Mouse (Mus musculus): ENCODE measurements at regions not wholly inside any gene's neighbourhood (a gene's known extent, or its start where the extent isn't known, plus 50 kb on each side); places are given as distances from the start of the nearest gene placed in this dataset.
A peak's percentile ranks its signal among the peaks of the same experiment; 100 is the strongest.

DNA sequence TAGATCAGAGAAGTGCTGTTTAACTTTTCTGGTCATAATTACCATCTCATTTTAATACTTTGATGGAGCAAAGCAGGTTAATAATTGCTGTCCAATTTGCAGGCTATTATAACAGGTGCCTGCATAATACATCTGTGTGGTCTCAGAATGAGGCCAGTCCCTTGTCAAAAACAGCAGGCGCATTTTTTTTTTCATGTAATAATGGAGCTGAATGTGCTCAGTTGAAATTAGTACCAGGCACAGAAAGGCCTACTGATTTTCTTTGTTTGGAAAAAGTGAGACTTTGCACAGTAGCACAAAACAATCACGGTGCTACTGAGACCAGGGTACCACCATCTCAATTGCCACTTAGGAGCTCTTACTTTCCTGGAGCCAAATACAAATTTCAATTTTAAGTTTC, 311.3 kb upstream of the Emcn start:
- H3K4me3 ChIP-seq (ENCODE audit: low read depth, low read length) = no peak overlapping the region
- no peaks in the 10 kb centered on the region for H3K36me3 ChIP-seq (ENCODE audit: control insufficient read depth, insufficient read depth, low read length)
- no peak overlapping the region for H3K27ac ChIP-seq (replicated peaks; ENCODE audit: low read depth, low read length)
- no peak overlapping the region for H3K4me2 ChIP-seq (ENCODE audit: low read depth, low read length)
- H3K9me3 ChIP-seq (ENCODE audit: control insufficient read depth, low read length) = no peaks in the 10 kb centered on the region
- WGBS = 60% methylated on average over 2 of the region's 2 CpGs
- no peak for ATAC-seq (ENCODE audit: low read depth)
- no peaks in the 10 kb centered on the region for H3K27me3 ChIP-seq (replicated peaks; ENCODE audit: control insufficient read depth, insufficient read depth, low read length)
- DNase-seq (ENCODE audit: low spot score) = peak; percentile 6
- no peaks in the 10 kb centered on the region for H3K4me1 ChIP-seq (ENCODE audit: control insufficient read depth, insufficient read depth, low read length)
- no peak overlapping the region for H3K9ac ChIP-seq (ENCODE audit: low read depth, low read length)

DNA sequence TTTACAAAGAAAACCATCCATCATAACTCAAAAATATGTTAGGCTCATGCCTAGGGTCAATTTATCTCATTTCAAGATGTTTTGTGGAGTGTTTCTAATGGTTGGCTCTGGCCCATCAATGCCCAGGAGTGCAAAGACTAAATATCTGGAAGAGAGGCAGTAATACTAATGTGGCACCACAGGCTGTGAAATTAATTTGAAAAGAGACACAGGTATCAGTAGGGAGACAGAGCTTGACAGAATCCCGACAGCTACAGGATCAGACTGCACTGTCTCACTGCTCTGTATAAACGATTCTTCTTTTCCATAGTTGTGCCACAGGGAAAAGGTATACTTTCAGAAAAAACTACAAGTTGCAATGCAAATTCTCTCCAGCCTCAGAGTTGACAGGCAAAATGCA, 308.1 kb upstream of the Emcn start:
- H3K36me3 ChIP-seq (ENCODE audit: control insufficient read depth, insufficient read depth, low read length) = no peaks in the 10 kb centered on the region
- no peak overlapping the region for H3K4me3 ChIP-seq (ENCODE audit: low read depth, low read length)
- H3K4me1 ChIP-seq (ENCODE audit: control insufficient read depth, insufficient read depth, low read length) = no peaks in the 10 kb centered on the region
- DNase-seq (ENCODE audit: low spot score) (no peak), ATAC-seq (ENCODE audit: low read depth) (no peak)
- H3K27ac ChIP-seq (replicated peaks; ENCODE audit: low read depth, low read length) = no peak overlapping the region
- H3K9ac ChIP-seq (ENCODE audit: low read depth, low read length) = no peak overlapping the region
- H3K9me3 ChIP-seq (ENCODE audit: control insufficient read depth, low read length) = no peaks in the 10 kb centered on the region
- 82% methylated on average over 2 of the region's 2 CpGs for WGBS
- H3K27me3 ChIP-seq (replicated peaks; ENCODE audit: control insufficient read depth, insufficient read depth, low read length) = no peaks in the 10 kb centered on the region
- H3K4me2 ChIP-seq (ENCODE audit: low read depth, low read length) = no peak overlapping the region

DNA sequence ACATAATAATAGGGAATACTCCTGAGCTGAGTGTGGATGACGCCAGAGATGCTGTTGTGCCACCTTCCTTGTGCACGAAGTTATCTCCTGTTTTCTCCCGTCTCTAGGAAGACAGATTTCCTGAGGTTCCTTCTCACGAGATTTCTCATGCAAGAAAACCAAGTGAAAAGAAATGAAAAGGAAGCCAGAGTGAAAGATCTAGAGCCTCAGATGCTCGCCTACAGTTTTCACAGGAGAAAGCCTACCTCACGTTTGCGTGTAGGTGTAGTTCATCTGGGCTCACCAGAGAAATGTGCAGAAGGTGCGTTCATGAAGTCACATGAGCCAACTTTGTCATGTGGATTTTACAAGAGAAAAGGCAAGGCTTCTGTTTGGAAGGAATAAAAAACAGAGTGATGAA, 301.2 kb upstream of the Emcn start:
- Histone ChIP-seq H3K4me2 (ENCODE audit: low read depth, low read length) (no peak overlapping the region), H3K36me3 (ENCODE audit: control insufficient read depth, insufficient read depth, low read length) (no peaks in the 10 kb centered on the region), H3K9me3 (ENCODE audit: control insufficient read depth, low read length) (no peaks in the 10 kb centered on the region), H3K9ac (ENCODE audit: low read depth, low read length) (no peak overlapping the region), H3K27ac (replicated peaks; ENCODE audit: low read depth, low read length) (no peak overlapping the region), H3K4me3 (ENCODE audit: low read depth, low read length) (no peak overlapping the region), H3K27me3 (replicated peaks; ENCODE audit: control insufficient read depth, insufficient read depth, low read length) (no peaks in the 10 kb centered on the region), H3K4me1 (ENCODE audit: control insufficient read depth, insufficient read depth, low read length) (no peaks in the 10 kb centered on the region)
- no peak for ATAC-seq (ENCODE audit: low read depth)
- no peak for DNase-seq (ENCODE audit: low spot score)
- 87% methylated on average over 8 of the region's 8 CpGs for WGBS

DNA sequence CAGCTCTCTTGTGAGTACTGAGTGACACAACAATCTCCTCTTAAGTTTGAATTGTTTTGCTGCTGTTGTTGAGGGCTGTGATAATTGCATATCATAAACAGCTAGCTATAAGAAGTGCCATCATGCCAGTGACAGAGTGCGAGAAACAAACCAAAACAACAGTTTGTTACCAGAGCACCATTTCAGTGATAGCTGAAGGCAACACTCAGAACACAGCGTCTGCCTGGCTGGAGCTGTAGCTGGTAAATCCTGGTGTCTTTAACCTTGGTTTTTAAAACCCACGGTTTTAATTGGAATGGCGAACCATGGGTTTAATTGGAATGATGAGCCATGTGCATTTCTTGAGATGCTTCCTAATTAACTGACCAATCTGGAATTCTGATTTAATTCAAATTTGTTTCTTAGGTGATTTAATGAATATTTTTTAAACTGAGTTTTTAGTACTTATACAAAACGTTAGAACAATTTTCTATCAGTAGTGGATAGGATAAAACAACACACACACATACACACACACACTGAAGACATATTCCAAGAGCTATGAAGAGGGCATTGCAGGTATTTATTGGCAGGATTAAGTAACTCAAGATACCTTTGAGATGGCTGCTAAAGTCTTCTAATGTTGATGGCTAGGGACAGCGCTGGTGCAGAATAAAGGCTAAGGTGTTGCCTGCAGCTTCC, 284.2 kb upstream of the Emcn start:
- 0 out of 2 replicates have a peak, but pooled peaks cover 3% of the 10 kb centered on the region for H3K9me3 ChIP-seq (ENCODE audit: control insufficient read depth, low read length)
- no peak overlapping the region for H3K27ac ChIP-seq (replicated peaks; ENCODE audit: low read depth, low read length)
- no peaks in the 10 kb centered on the region for H3K4me1 ChIP-seq (ENCODE audit: control insufficient read depth, insufficient read depth, low read length)
- no peak overlapping the region for H3K4me3 ChIP-seq (ENCODE audit: low read depth, low read length)
- ATAC-seq (ENCODE audit: low read depth) = no peak
- H3K27me3 ChIP-seq (replicated peaks; ENCODE audit: control insufficient read depth, insufficient read depth, low read length) = no peaks in the 10 kb centered on the region
- H3K4me2 ChIP-seq (ENCODE audit: low read depth, low read length) = no peak overlapping the region
- DNase-seq (ENCODE audit: low spot score) = no peak
- WGBS = 82% methylated on average over 6 of the region's 6 CpGs
- H3K36me3 ChIP-seq (ENCODE audit: control insufficient read depth, insufficient read depth, low read length) = no peaks in the 10 kb centered on the region
- no peak overlapping the region for H3K9ac ChIP-seq (ENCODE audit: low read depth, low read length)

DNA sequence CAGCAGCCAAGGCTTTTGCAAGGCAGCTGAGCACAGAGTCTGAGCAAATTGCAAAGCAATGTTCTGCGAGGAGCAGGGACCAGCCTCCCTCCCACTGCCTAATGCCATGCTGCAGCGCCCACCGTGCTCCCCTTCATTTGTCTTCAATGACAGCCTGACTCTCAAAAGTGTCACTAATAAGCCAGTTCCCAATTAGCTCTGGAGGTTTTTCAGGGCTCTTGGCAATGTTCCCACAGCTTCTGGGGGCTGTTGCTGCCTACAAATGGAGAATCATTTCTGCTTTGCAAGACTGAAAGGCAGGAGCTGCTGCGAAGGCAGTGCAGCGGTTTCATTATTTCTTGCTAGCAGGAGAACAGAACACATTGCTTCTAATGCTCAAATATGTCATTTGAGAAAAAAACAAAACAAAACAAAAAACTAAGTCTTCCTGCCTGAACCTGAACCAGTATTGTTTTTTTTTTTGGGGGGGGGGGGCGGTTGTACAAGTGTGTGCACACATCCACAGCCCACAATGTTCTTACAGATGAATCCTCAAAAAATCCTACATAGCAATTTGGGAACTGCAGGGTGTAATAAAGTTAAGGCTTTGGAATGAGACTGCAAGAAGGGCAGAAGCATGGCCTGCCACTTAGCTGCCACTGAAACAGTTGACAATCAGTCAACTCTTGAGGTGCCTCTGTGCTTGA, 283.5 kb upstream of the Emcn start:
- H3K4me3 ChIP-seq (ENCODE audit: low read depth, low read length) = no peak overlapping the region
- 49% methylated on average over 6 of the region's 6 CpGs for WGBS
- no peak overlapping the region for H3K4me2 ChIP-seq (ENCODE audit: low read depth, low read length)
- ATAC-seq (ENCODE audit: low read depth) (no peak), DNase-seq (ENCODE audit: low spot score) (peak; percentile 65)
- H3K36me3 ChIP-seq (ENCODE audit: control insufficient read depth, insufficient read depth, low read length) = no peaks in the 10 kb centered on the region
- no peaks in the 10 kb centered on the region for H3K4me1 ChIP-seq (ENCODE audit: control insufficient read depth, insufficient read depth, low read length)
- no peak overlapping the region for H3K27ac ChIP-seq (replicated peaks; ENCODE audit: low read depth, low read length)
- no peaks in the 10 kb centered on the region for H3K27me3 ChIP-seq (replicated peaks; ENCODE audit: control insufficient read depth, insufficient read depth, low read length)
- H3K9ac ChIP-seq (ENCODE audit: low read depth, low read length) = no peak overlapping the region
- H3K9me3 ChIP-seq (ENCODE audit: control insufficient read depth, low read length) = 0 out of 2 replicates have a peak, but pooled peaks cover 3% of the 10 kb centered on the region

DNA sequence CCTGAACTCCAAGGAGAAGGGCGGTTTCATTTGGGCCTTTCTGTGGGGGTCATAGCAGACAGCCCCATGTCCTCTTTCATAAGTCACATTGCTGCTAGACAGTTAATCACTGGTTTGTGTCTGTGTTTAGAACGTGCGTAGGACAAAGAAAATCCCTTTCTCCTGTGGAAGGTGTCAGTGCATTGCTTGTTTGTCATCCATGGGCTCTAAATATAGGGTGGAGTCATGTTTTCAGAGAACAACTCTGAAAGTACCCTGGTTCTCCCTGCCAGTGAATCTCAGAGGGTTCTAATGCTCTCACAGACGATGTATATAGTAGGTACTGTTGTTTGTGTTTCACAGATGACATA, 283.0 kb upstream of the Emcn start:
- H3K27ac ChIP-seq (replicated peaks; ENCODE audit: low read depth, low read length) = no peak overlapping the region
- H3K9me3 ChIP-seq (ENCODE audit: control insufficient read depth, low read length) = 0 out of 2 replicates have a peak, but pooled peaks cover 3% of the 10 kb centered on the region
- H3K9ac ChIP-seq (ENCODE audit: low read depth, low read length) = no peak overlapping the region
- H3K4me3 ChIP-seq (ENCODE audit: low read depth, low read length) = no peak overlapping the region
- WGBS = 81% methylated on average over 4 of the region's 4 CpGs
- H3K4me1 ChIP-seq (ENCODE audit: control insufficient read depth, insufficient read depth, low read length) = no peaks in the 10 kb centered on the region
- DNase-seq (ENCODE audit: low spot score) (no peak), ATAC-seq (ENCODE audit: low read depth) (no peak)
- H3K36me3 ChIP-seq (ENCODE audit: control insufficient read depth, insufficient read depth, low read length) = no peaks in the 10 kb centered on the region
- no peak overlapping the region for H3K4me2 ChIP-seq (ENCODE audit: low read depth, low read length)
- no peaks in the 10 kb centered on the region for H3K27me3 ChIP-seq (replicated peaks; ENCODE audit: control insufficient read depth, insufficient read depth, low read length)

DNA sequence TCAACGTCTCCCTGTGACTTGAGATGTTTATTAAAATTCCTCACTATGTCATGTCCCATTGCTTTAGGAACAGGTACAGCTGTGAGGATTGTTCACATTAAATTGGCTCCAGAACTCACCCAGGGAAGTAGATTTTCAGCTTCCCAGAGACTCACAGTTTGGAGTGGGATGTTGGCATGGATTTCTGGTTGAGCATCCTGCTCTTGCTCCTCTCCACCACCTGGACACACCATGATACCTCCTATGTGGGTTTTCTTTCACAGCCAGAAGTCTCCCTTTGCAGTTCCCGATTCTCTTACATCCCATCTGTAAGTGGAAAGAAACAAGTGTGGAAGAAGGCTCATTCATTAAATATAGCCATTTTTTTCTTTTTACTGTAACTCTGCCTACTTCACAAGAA, 278.8 kb upstream of the Emcn start:
- ATAC-seq (ENCODE audit: low read depth) = no peak
- WGBS = 63% methylated on average over 2 of the region's 2 CpGs

DNA sequence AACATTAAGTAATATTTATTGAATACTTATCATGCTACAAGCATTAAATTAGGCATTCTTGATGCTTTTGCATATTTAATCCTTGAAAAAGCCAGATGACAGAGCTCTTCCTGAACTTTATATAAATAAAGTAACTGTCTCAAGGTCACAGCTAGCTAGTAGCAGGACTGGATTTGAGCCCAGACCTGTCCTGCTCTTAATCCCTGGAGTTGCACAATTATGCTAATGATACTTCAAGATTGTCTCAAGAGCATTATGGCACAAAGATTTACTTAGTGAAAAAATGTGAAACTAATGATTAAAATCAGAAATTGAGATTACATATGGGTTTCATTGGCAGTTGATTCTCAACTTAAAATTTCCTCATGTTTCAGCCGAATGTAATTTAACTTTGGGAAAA, 273.5 kb upstream of the Emcn start:
- Histone ChIP-seq H3K36me3 (ENCODE audit: control insufficient read depth, insufficient read depth, low read length) (no peaks in the 10 kb centered on the region), H3K4me3 (ENCODE audit: low read depth, low read length) (no peak overlapping the region), H3K4me1 (ENCODE audit: control insufficient read depth, insufficient read depth, low read length) (no peaks in the 10 kb centered on the region), H3K4me2 (ENCODE audit: low read depth, low read length) (no peak overlapping the region), H3K9ac (ENCODE audit: low read depth, low read length) (no peak overlapping the region), H3K27ac (replicated peaks; ENCODE audit: low read depth, low read length) (no peak overlapping the region), H3K9me3 (ENCODE audit: control insufficient read depth, low read length) (0 out of 2 replicates have a peak, but pooled peaks cover 7% of the 10 kb centered on the region), H3K27me3 (replicated peaks; ENCODE audit: control insufficient read depth, insufficient read depth, low read length) (no peaks in the 10 kb centered on the region)
- WGBS = 39% methylated on average over 1 of the region's 1 CpGs
- ATAC-seq (ENCODE audit: low read depth) (no peak), DNase-seq (ENCODE audit: low spot score) (peak; percentile 85)

More for the DNA sequence above, 278.8 kb upstream of the Emcn start:
- Histone ChIP-seq H3K27me3 (replicated peaks; ENCODE audit: control insufficient read depth, insufficient read depth, low read length) (no peaks in the 10 kb centered on the region), H3K4me2 (ENCODE audit: low read depth, low read length) (no peak overlapping the region), H3K9ac (ENCODE audit: low read depth, low read length) (no peak overlapping the region), H3K36me3 (ENCODE audit: control insufficient read depth, insufficient read depth, low read length) (no peaks in the 10 kb centered on the region), H3K4me3 (ENCODE audit: low read depth, low read length) (no peak overlapping the region), H3K27ac (replicated peaks; ENCODE audit: low read depth, low read length) (no peak overlapping the region), H3K9me3 (ENCODE audit: control insufficient read depth, low read length) (0 out of 2 replicates have a peak, but pooled peaks cover 3% of the 10 kb centered on the region), H3K4me1 (ENCODE audit: control insufficient read depth, insufficient read depth, low read length) (no peaks in the 10 kb centered on the region)
- DNase-seq (ENCODE audit: low spot score) = no peak

DNA sequence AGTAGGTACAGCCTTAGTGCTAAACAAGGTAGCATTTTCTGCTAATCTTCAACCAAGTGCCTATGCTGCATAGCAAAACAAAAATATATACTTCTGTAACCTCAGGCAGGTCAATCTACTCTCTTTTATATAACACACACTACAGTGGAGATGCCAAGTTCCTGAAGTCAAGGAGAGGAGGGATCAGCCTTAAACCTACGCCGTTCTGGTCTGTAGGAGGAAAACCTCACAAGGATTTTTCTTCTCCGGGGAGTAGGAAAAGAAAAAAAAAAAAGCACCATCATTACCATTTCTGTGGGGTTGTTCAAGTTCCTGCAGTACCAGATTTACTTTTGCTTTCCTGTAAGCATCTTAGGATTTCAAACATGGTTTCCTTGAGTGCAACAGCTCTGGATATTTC, 271.5 kb upstream of the Emcn start:
- no peak overlapping the region for H3K4me2 ChIP-seq (ENCODE audit: low read depth, low read length)
- 0 out of 2 replicates have a peak, but pooled peaks cover 7% of the 10 kb centered on the region for H3K9me3 ChIP-seq (ENCODE audit: control insufficient read depth, low read length)
- no peaks in the 10 kb centered on the region for H3K36me3 ChIP-seq (ENCODE audit: control insufficient read depth, insufficient read depth, low read length)
- H3K27me3 ChIP-seq (replicated peaks; ENCODE audit: control insufficient read depth, insufficient read depth, low read length) = no peaks in the 10 kb centered on the region
- H3K4me3 ChIP-seq (ENCODE audit: low read depth, low read length) = no peak overlapping the region
- WGBS = 87% methylated on average over 3 of the region's 3 CpGs
- no peak overlapping the region for H3K9ac ChIP-seq (ENCODE audit: low read depth, low read length)
- ATAC-seq (ENCODE audit: low read depth) (no peak), DNase-seq (ENCODE audit: low spot score) (no peak)
- no peak overlapping the region for H3K27ac ChIP-seq (replicated peaks; ENCODE audit: low read depth, low read length)
- no peaks in the 10 kb centered on the region for H3K4me1 ChIP-seq (ENCODE audit: control insufficient read depth, insufficient read depth, low read length)
